In genomic region chr5:113164873-113165441, GRCm38 (mm10) we compare ENCODE assay signal across 8 mouse cellular contexts. TPM values are rescaled to one million over a fixed set of nuclear protein-coding genes. Genes with fewer than 3 reads are reported as not detected.
DNase-seq lines count a peak whose midpoint lies in the region; ATAC-seq and TF ChIP-seq lines count a peak whose summit lies in the region.

No protein-coding gene starts in this region.

- no peak for TF ChIP-seq CTCF in liver, postnatal 0 days (IDR thresholded peaks at IDR 0.05; ENCODE audit: low read depth)

- H3K27me3 ChIP-seq in embryonic facial prominence, embryonic 10.5 days (replicated peaks; ENCODE audit: low read depth, poor library complexity, severe bottlenecking) = 0 out of 2 replicates have a peak, but pooled peaks cover 5% of the 10 kb centered on the region
- H3K27me3 ChIP-seq in heart, embryonic 10.5 days (ENCODE audit: insufficient read depth, poor library complexity, severe bottlenecking) = no peaks in the 10 kb centered on the region
- H3K27me3 ChIP-seq in kidney, embryonic 14.5 days (ENCODE audit: control insufficient read depth, insufficient read depth, low read length) = no peaks in the 10 kb centered on the region
- no peaks in the 10 kb centered on the region for H3K27me3 ChIP-seq in liver, postnatal 0 days (ENCODE audit: insufficient read depth, low read length)

- no peaks in the 10 kb centered on the region for H3K36me3 ChIP-seq in embryonic facial prominence, embryonic 10.5 days (replicated peaks)
- H3K36me3 ChIP-seq in heart, embryonic 10.5 days = 0 out of 2 replicates have a peak, but pooled peaks cover 2% of the 10 kb centered on the region
- no peaks in the 10 kb centered on the region for H3K36me3 ChIP-seq in kidney, embryonic 14.5 days (ENCODE audit: control insufficient read depth, insufficient read depth, low read length)
- no peaks in the 10 kb centered on the region for H3K36me3 ChIP-seq in liver, postnatal 0 days (replicated peaks; ENCODE audit: insufficient read depth, low read length)

- ATAC-seq in kidney, embryonic 14.5 days (ENCODE audit: low FRiP score, low TSS enrichment) = peak; percentile 81
- ATAC-seq in liver, postnatal 0 days = peak; percentile 95

- no peak for TF ChIP-seq EP300 in liver, postnatal 0 days (IDR thresholded peaks at IDR 0.05; ENCODE audit: low read depth)

- peaks cover 57% of the 10 kb centered on the region for H3K4me1 ChIP-seq in embryonic facial prominence, embryonic 10.5 days
- H3K4me1 ChIP-seq in heart, embryonic 10.5 days = peaks cover 68% of the 10 kb centered on the region
- H3K4me1 ChIP-seq in kidney, embryonic 14.5 days (ENCODE audit: control insufficient read depth, insufficient read depth, low read length) = peaks cover 25% of the 10 kb centered on the region
- H3K4me1 ChIP-seq in liver, postnatal 0 days (ENCODE audit: insufficient read depth) = peaks cover 17% of the 10 kb centered on the region

- 5% methylated on average over 16 of the region's 16 CpGs for WGBS in embryonic facial prominence, embryonic 10.5 days
- WGBS in heart, embryonic 10.5 days = 6% methylated on average over 16 of the region's 16 CpGs
- 21% methylated on average over 16 of the region's 16 CpGs for WGBS in kidney, embryonic 14.5 days
- WGBS in liver, postnatal 0 days (ENCODE audit: insufficient replicate concordance) = 7% methylated on average over 16 of the region's 16 CpGs

- H3K27ac ChIP-seq in embryonic facial prominence, embryonic 10.5 days (replicated peaks) = peak overlapping the region; percentile 58; the same call in 1 of the 2 replicates
- peak overlapping the region; percentile 52 for H3K27ac ChIP-seq in heart, embryonic 10.5 days
- H3K27ac ChIP-seq in kidney, embryonic 14.5 days (ENCODE audit: low read depth, low read length) = peak overlapping the region; percentile 67; the same call in 1 of the 2 replicates
- H3K27ac ChIP-seq in liver, postnatal 0 days (ENCODE audit: low read depth) = peak overlapping the region; percentile 44; the same call in 1 of the 2 replicates

- H3K9ac ChIP-seq in kidney, embryonic 14.5 days (ENCODE audit: low read depth, low read length) = no peak overlapping the region
- H3K9ac ChIP-seq in liver, postnatal 0 days (replicated peaks) = no peak overlapping the region

- H3K9me3 ChIP-seq in embryonic facial prominence, embryonic 10.5 days = no peaks in the 10 kb centered on the region
- H3K9me3 ChIP-seq in heart, embryonic 10.5 days = no peaks in the 10 kb centered on the region
- H3K9me3 ChIP-seq in kidney, embryonic 14.5 days (ENCODE audit: control insufficient read depth, low read length) = no peaks in the 10 kb centered on the region
- H3K9me3 ChIP-seq in liver, postnatal 0 days (ENCODE audit: low read length) = no peaks in the 10 kb centered on the region

- H3K4me2 ChIP-seq in kidney, embryonic 14.5 days (replicated peaks; ENCODE audit: low read depth, low read length) = no peak overlapping the region; the same call in 1 of the 2 replicates
- peak overlapping the region; percentile 24 for H3K4me2 ChIP-seq in liver, postnatal 0 days (ENCODE audit: low read depth, low read length)

- DNase-seq in ovary, postnatal 36 days (ENCODE audit: low spot score) = peak; percentile 57
- no peak for DNase-seq in ovary, postnatal 10 days (ENCODE audit: low spot score)
- DNase-seq in embryonic facial prominence, embryonic 10.5 days (ENCODE audit: low spot score) = peak; percentile 88
- peak; percentile 99 for DNase-seq in heart, embryonic 10.5 days (ENCODE audit: low spot score)
- peak; percentile 94 for DNase-seq in liver, postnatal 0 days
- peak; percentile 82 for DNase-seq in neural tube, embryonic 10.5 days (ENCODE audit: extremely low spot score, low spot score)
- peak; percentile 36 for DNase-seq in thymus, postnatal 25 days

- H3K4me3 ChIP-seq in embryonic facial prominence, embryonic 10.5 days = peak overlapping the region; percentile 16; the same call in 1 of the 2 replicates
- H3K4me3 ChIP-seq in heart, embryonic 10.5 days = peak overlapping the region; percentile 36
- H3K4me3 ChIP-seq in kidney, embryonic 14.5 days (ENCODE audit: low read length) = no peak overlapping the region
- no peak overlapping the region for H3K4me3 ChIP-seq in liver, postnatal 0 days (ENCODE audit: low read depth, low read length)

RNA-seq across cellular contexts. Expression of gene 2900026A02Rik, which starts 56.1 kb away (rescaled TPM):
- 3.7 and 4.6 TPM in 2 replicates for polyA plus RNA-seq in embryonic facial prominence, embryonic 10.5 days (2016; fragmentation: Nextera tagmentation; extraction: Ambion mirVana)
- 10.2 and 14.7 TPM in 2 replicates for polyA plus RNA-seq in heart, embryonic 10.5 days (2016; fragmentation: Nextera tagmentation; extraction: Ambion mirVana)
- polyA plus RNA-seq in kidney, embryonic 14.5 days (2014; fragmentation: Nextera tagmentation; extraction: Ambion mirVana) = 3.9 and 5.4 TPM in 2 replicates
- polyA plus RNA-seq in liver, postnatal 0 days (2015; fragmentation: Nextera tagmentation; extraction: Ambion mirVana) = 2.7 and 3.1 TPM in 2 replicates

Comparison
In these comparisons a context has a peak if more than half of its experiments do, and no peak if none do; other contexts are left out.
1. H3K4me3 ChIP-seq: peak in embryonic facial prominence, embryonic 10.5 days (single experiment) and heart, embryonic 10.5 days (single experiment); none in kidney, embryonic 14.5 days (single experiment) and liver, postnatal 0 days (single experiment).
2. Peak in every context shown above with its lines, with median percentiles within 50 percentile points of each other: H3K27ac ChIP-seq.